Mouse (Mus musculus) liver, embryonic 11.5 days (tissue): ENCODE data around the gene Olfr543. TPM values are rescaled to one million over a fixed set of nuclear protein-coding genes. Genes with fewer than 3 reads are reported as not detected.
A peak's percentile ranks its signal among the peaks of the same experiment; 100 is the strongest.

Source experiments
- ATAC-seq: fragments of 200-750 bp; cut with Nextera tagmentation; replicated peaks from 2 replicates; pipeline ENCODE4 v1.8.0; 2017; ENCODE audit warnings: moderate number of reproducible peaks, mild to moderate bottlenecking, moderate TSS enrichment, moderate library complexity; ENCODE audit not compliant: low FRiP score
- DNase-seq: peaks from one replicate; pipeline ENCODE4 v3.0.0-alpha.2; 2017; ENCODE audit warnings: low spot score
- H3K27ac ChIP-seq: fragments of 300-500 bp; sonication (generic); 2 replicates; pipeline ENCODE4 v1.5.1; 2014; ENCODE audit warnings: mild to moderate bottlenecking, low read depth, low read length, control low read depth
- H3K27me3 ChIP-seq: fragments of 300-500 bp; sonication (generic); replicated peaks from 2 replicates; pipeline ENCODE4 v1.6.1; 2014; ENCODE audit warnings: low read length, mixed read lengths; ENCODE audit not compliant: control insufficient read depth, insufficient read depth
- H3K36me3 ChIP-seq: fragments of 300-500 bp; sonication (generic); 2 replicates; pipeline ENCODE4 v1.6.1; 2014; ENCODE audit warnings: mild to moderate bottlenecking, low read length, moderate library complexity, mixed read lengths; ENCODE audit not compliant: control insufficient read depth, insufficient read depth
- H3K4me1 ChIP-seq: fragments of 300-500 bp; sonication (generic); replicated peaks from 2 replicates; pipeline ENCODE4 v1.6.1; 2014; ENCODE audit warnings: low read length, mixed read lengths; ENCODE audit not compliant: control insufficient read depth, insufficient read depth
- H3K4me2 ChIP-seq: fragments of 300-500 bp; sonication (generic); 2 replicates; pipeline ENCODE4 v1.6.1; 2014; ENCODE audit warnings: mild to moderate bottlenecking, control low read depth, moderate library complexity
- H3K4me3 ChIP-seq: fragments of 300-500 bp; sonication (generic); 2 replicates; pipeline ENCODE4 v1.5.1; 2014; ENCODE audit warnings: low read depth, low read length, control low read depth
- H3K9ac ChIP-seq: fragments of 300-500 bp; sonication (generic); 2 replicates; pipeline ENCODE4 v1.6.1; 2014; ENCODE audit warnings: low read depth, low read length, control low read depth
- H3K9me3 ChIP-seq: fragments of 300-500 bp; sonication (generic); 2 replicates; pipeline ENCODE4 v1.6.1; 2016; ENCODE audit warnings: low read length, inconsistent platforms, mixed read lengths; ENCODE audit not compliant: control insufficient read depth
- WGBS: fragments of 180-500 bp; shearing (Covaris S2); extraction: QIAGEN DNeasy Blood & Tissue Kit; methylation state at CpG from one replicate; pipeline ENCODE4 v1.1.7; 2014; 5-methylcytosine and 5-hydroxymethylcytosine counted together
- polyA plus RNA-seq: library from polyadenylated mRNA; unstranded; fragments of >200 nt; fragmentation: Nextera tagmentation; extraction: Ambion mirVana; gene quantifications from 2 replicates; pipeline ENCODE4 v1.2.1, GENCODE M21; 2014

Olfr543 gene
- polyA plus RNA-seq, 1 experiment from 2014 or later: 0.47 TPM

DNA sequence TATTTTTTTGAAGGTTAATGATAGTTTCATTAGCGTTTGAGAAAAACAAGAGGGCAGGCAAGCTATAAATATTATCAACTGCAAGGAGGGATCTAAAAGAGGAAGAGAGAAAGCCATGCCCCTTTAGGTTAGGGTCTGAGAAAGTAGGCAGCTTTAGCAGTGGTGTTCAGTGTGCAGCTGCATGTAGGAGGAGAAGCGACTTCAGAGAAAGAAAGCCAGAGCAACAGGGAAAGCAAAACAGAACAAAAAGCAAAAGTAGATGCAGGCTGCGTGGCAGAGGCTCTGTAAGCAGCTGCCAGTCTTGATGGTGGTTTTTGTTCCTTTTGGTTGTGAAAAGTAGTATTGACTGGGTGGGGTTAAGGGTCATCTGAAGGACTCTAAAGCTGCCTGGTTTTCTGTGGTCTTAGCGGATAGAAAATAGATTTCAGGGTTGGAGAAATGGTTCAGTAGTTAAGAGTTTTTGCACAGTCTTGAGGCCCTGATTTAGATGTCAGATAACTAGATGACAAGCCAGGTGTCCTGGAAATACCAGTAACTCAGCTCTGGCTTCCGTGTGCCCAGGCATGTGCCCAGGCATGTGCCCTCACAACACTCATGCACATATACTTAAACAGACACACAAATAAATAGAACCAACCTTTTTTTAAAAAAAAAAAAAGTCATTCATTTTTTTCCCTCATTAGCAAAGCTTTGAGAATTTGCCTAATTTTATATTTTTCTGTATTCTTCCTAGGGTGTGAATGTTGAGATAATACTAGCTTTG lies 22.7 kb downstream of the Olfr543 start:
- WGBS: 88% methylated on average over 5 of the region's 5 CpGs

GRCm38 (mm10) chr7:102446438-102446837 lies 35.0 kb downstream of the Olfr543 start:
- H3K9ac ChIP-seq: no peak overlapping the region
- H3K4me1 ChIP-seq: peaks cover 12% of the 10 kb centered on the region
- DNase-seq (no peak), ATAC-seq (no peak)
- H3K4me2 ChIP-seq: no peak overlapping the region
- WGBS: 94% methylated on average over 9 of the region's 9 CpGs
- no peaks in the 10 kb centered on the region for H3K27me3 ChIP-seq
- H3K27ac ChIP-seq: no peak overlapping the region
- no peaks in the 10 kb centered on the region for H3K9me3 ChIP-seq
- H3K4me3 ChIP-seq: no peak overlapping the region
- H3K36me3 ChIP-seq: peaks cover 38% of the 10 kb centered on the region

More for the DNA sequence above, 22.7 kb downstream of the Olfr543 start:
- no peak overlapping the region for H3K4me3 ChIP-seq
- H3K4me1 ChIP-seq: no peaks in the 10 kb centered on the region
- no peak overlapping the region for H3K9ac ChIP-seq
- no peaks in the 10 kb centered on the region for H3K27me3 ChIP-seq
- H3K9me3 ChIP-seq: no peaks in the 10 kb centered on the region
- no peak overlapping the region for H3K4me2 ChIP-seq
- DNase-seq (no peak), ATAC-seq (no peak)
- peaks cover 72% of the 10 kb centered on the region for H3K36me3 ChIP-seq
- no peak overlapping the region for H3K27ac ChIP-seq

DNA sequence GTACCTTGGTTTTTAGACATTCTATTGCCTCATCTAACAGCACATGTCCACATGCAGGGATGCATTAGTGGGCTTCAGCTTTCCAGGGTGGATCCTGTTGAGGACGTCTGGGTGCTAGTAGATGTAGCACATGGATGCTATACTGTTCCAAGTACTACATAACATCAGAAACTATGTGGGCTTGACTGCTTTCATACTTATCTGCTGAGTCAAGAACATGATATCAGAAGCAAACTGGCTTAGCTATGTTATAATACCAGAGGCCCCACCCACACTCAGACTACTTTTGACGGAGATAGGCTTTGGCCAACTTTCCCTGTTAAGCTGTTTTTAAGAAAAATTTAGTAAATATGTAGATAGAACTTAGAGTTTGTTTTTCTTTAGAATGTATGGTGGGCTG lies 37.2 kb downstream of the Olfr543 start:
- WGBS: 44% methylated on average over 2 of the region's 2 CpGs
- ATAC-seq: peak; percentile 72
- H3K27me3 ChIP-seq: no peaks in the 10 kb centered on the region
- H3K4me1 ChIP-seq: peaks cover 12% of the 10 kb centered on the region
- H3K4me3 ChIP-seq: peak overlapping the region; percentile 50
- peaks cover 27% of the 10 kb centered on the region for H3K36me3 ChIP-seq
- no peak for DNase-seq
- H3K9ac ChIP-seq: peak overlapping the region; percentile 59
- peak overlapping the region; percentile 88 for H3K4me2 ChIP-seq
- H3K27ac ChIP-seq: peak overlapping the region; percentile 61
- no peaks in the 10 kb centered on the region for H3K9me3 ChIP-seq

- no peak for ATAC-seq
- H3K4me1 ChIP-seq: peaks cover 12% of the 10 kb centered on the region
- DNase-seq: no peak
- WGBS: 3% methylated on average over 4 of the region's 4 CpGs
- no peaks in the 10 kb centered on the region for H3K9me3 ChIP-seq
- peaks cover 17% of the 10 kb centered on the region for H3K36me3 ChIP-seq
- H3K4me3 ChIP-seq: peak overlapping the region; percentile 92
- H3K27me3 ChIP-seq: no peaks in the 10 kb centered on the region
- peak overlapping the region; percentile 88 for H3K4me2 ChIP-seq
- H3K9ac ChIP-seq: peak overlapping the region; percentile 98
- H3K27ac ChIP-seq: peak overlapping the region; percentile 98
These were observed 39.0 kb downstream of the Olfr543 start for GRCm38 (mm10) chr7:102442432-102442831.

DNA sequence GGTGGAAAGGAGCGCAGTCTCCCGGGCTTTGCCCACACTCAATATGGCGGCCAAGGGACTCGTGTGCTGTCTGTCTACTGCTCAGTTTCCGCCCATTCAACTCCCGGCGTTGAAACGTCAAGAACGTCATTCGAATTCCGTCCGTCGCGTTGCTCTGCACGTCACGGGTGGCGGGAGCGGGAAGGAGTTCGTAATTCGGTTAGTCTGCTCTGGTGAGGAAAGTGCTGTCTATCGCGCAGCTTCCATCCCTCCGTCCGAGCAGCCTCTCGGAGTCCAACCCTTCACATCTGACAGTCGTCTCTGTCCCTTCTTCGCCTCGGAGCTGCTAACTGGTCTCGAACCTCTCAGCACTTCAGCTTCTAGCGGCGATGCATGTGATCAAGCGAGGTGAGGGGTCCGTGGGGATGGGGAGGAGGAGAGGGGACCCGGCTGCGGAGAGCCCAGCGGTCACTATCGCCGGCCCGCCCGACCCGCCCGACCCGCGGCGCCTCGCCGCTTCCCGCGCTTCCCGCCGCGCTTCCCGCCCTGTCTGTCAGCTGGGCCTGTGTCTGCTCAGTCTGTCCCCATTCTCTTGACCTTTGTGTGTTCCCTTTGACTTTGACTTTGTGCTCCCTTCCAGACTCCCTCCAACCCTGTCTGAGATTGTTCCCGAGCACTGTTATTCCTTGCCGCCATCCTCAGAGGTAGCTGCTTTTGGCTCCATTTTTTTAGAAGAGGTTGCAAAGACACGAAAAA lies 39.7 kb downstream of the Olfr543 start, which contains the start of gene Rrm1:
TSS of gene Rrm1 (plus strand) at position 39 of the 735 bp plus-strand sequence.
- peak within 1 kb of the TSS; percentile 98 for H3K27ac ChIP-seq
- H3K4me2 ChIP-seq: peak within 1 kb of the TSS; percentile 88
- peaks cover 12% of the 10 kb centered on the region for H3K4me1 ChIP-seq
- H3K9ac ChIP-seq: peak within 1 kb of the TSS; percentile 98
- DNase-seq: peak; percentile 92
- peak; percentile 92 for ATAC-seq
- H3K9me3 ChIP-seq: no peaks in the 10 kb centered on the region
- H3K4me3 ChIP-seq: peak within 1 kb of the TSS; percentile 92
- peaks cover 17% of the 10 kb centered on the region for H3K36me3 ChIP-seq
- WGBS: under 1% methylated on average over 56 of the region's 56 CpGs
- no peaks in the 10 kb centered on the region for H3K27me3 ChIP-seq

GRCm38 (mm10) chr7:102440822-102441656 lies 40.4 kb downstream of the Olfr543 start:
- no peaks in the 10 kb centered on the region for H3K9me3 ChIP-seq
- DNase-seq (no peak), ATAC-seq (no peak)
- H3K9ac ChIP-seq: peak overlapping the region; percentile 98; the same call in 1 of the 2 replicates
- 48% methylated on average over 15 of the region's 15 CpGs for WGBS
- H3K27ac ChIP-seq: no peak overlapping the region
- peak overlapping the region; percentile 92 for H3K4me3 ChIP-seq
- H3K36me3 ChIP-seq: peaks cover 10% of the 10 kb centered on the region
- peak overlapping the region; percentile 88 for H3K4me2 ChIP-seq
- H3K4me1 ChIP-seq: peaks cover 12% of the 10 kb centered on the region
- H3K27me3 ChIP-seq: no peaks in the 10 kb centered on the region

- H3K4me3 ChIP-seq: no peak overlapping the region
- H3K4me1 ChIP-seq: no peaks in the 10 kb centered on the region
- no peak overlapping the region for H3K27ac ChIP-seq
- no peak overlapping the region for H3K9ac ChIP-seq
- H3K9me3 ChIP-seq: no peaks in the 10 kb centered on the region
- DNase-seq (no peak), ATAC-seq (no peak)
- WGBS: 69% methylated on average over 2 of the region's 2 CpGs
- no peaks in the 10 kb centered on the region for H3K27me3 ChIP-seq
- H3K4me2 ChIP-seq: no peak overlapping the region
- H3K36me3 ChIP-seq: no peaks in the 10 kb centered on the region
These were observed 47.1 kb downstream of the Olfr543 start for GRCm38 (mm10) chr7:102434344-102434743.
